ENCODE assay signal across 20 mouse cellular contexts in the genomic region with DNA sequence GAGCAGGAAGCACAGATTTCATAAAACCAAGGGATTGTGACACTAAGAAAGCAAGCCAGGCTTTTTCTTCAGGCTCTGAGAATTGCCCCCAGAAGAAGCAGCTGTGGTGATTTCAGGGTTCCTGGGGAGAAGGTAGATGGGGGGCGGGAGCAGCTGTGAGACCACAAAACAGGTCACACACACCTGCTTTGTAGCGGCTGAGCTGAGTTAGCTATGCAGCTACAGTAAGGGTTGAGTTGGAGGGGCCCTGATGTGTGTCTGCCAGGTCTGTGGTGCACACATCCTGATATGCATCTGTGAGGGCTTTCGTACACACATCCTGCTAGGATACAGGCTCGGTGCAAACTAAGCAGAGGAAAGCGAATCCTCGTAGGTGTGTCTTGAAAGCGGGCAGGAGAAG.
DNase-seq lines count a peak whose midpoint lies in the region; TF ChIP-seq lines count a peak whose summit lies in the region.
"Had no signal": no experiment of that assay in that cellular context is flagged by ENCODE, and none has a peak within 500 bp of the region (broad histone marks: within the 10 kb centered on the region; RNA-seq: fewer than 3 reads in every experiment).

No protein-coding gene starts in this region.

- WGBS in thymus, adult 2 months = 13% methylated on average over 7 of the region's 7 CpGs

- TF ChIP-seq POLR2A in thymus, adult 2 months (IDR thresholded peaks at IDR 0.05; ENCODE audit: control insufficient read depth, extremely low read depth, insufficient read depth, low read length, poor library complexity) = no peak

- H3K4me1 ChIP-seq in thymus, adult 2 months (replicated peaks; ENCODE audit: control insufficient read depth, insufficient read depth, low read length) = peaks cover 19% of the 10 kb centered on the region
- H3K4me1 ChIP-seq: embryonic facial prominence, embryonic 15.5 days; forebrain, embryonic 12.5 days had no signal

- TF ChIP-seq CTCF in thymus, adult 2 months (IDR thresholded peaks at IDR 0.05; ENCODE audit: borderline replicate concordance, control insufficient read depth, extremely low read depth, insufficient read depth, low read length, poor library complexity) = no peak

- H3K36me3 ChIP-seq in thymus, adult 2 months (ENCODE audit: control insufficient read depth, insufficient read depth, low read length) = no peaks in the 10 kb centered on the region
- H3K36me3 ChIP-seq: embryonic facial prominence, embryonic 15.5 days; forebrain, embryonic 12.5 days; heart, embryonic 13.5 days; hindbrain, embryonic 13.5 days had no signal

- peak; percentile 26 for DNase-seq in testis, postnatal 10 days (ENCODE audit: low spot score)
- no peak for DNase-seq in testis, postnatal 14 days (ENCODE audit: low spot score)
- DNase-seq in thymus, adult 2 months = peak; percentile 44
- peak; percentile 54 for DNase-seq in thymus, postnatal 25 days
- DNase-seq in layer of hippocampus, postnatal 10 days (ENCODE audit: low spot score in 2 of 2) = no peak
- DNase-seq in gastrocnemius, adult 8-10 months (ENCODE audit: low spot score in 2 of 2) = no peak
- no peak for DNase-seq in gastrocnemius, postnatal 10 days
- DNase-seq: adrenal gland, adult 8-10 months; adrenal gland, postnatal 36 days; cerebellum, adult 2 months; cerebellum, postnatal 10 days; embryo, embryonic 11 days; gastrocnemius, postnatal 25 days; heart, postnatal 4 days had no signal

- no peak overlapping the region for H3K4me3 ChIP-seq in thymus, adult 2 months (ENCODE audit: control insufficient read depth, insufficient read depth, low read length)
- H3K4me3 ChIP-seq: embryonic facial prominence, embryonic 15.5 days; erythroblast, embryonic 14.5 days; forebrain, embryonic 12.5 days; heart, embryonic 13.5 days; hindbrain, embryonic 13.5 days had no signal

- peak overlapping the region; percentile 61; the same call in 1 of the 2 replicates for H3K27ac ChIP-seq in thymus, adult 2 months (ENCODE audit: control insufficient read depth, insufficient read depth, low read length)
- H3K27ac ChIP-seq: embryonic facial prominence, embryonic 15.5 days; forebrain, embryonic 12.5 days; heart, embryonic 13.5 days; hindbrain, embryonic 13.5 days; hindbrain, postnatal 0 days had no signal

- no peaks in the 10 kb centered on the region for H3K27me3 ChIP-seq in thymus, adult 2 months (ENCODE audit: control insufficient read depth, insufficient read depth, low read length)
- H3K27me3 ChIP-seq: embryonic facial prominence, embryonic 15.5 days; forebrain, embryonic 12.5 days; hindbrain, embryonic 13.5 days had no signal

Comparison
In these comparisons a context has a peak if more than half of its experiments do, and no peak if none do; other contexts are left out.
1. DNase-seq: peak in testis, postnatal 10 days (single experiment), thymus, adult 2 months (single experiment) and thymus, postnatal 25 days (single experiment); none in testis, postnatal 14 days (single experiment), layer of hippocampus, postnatal 10 days (0 of 2), gastrocnemius, adult 8-10 months (0 of 2) and gastrocnemius, postnatal 10 days (single experiment).